Mouse (Mus musculus) cortical plate, adult 2 months (tissue): ENCODE measurements around the gene Podn.

Experiments
- CTCF ChIP-seq: fragments of 200-500 bp; IDR thresholded peaks from 2 replicates; pipeline ENCODE4 v1.5.1; 2011; ENCODE audit warnings: mild to moderate bottlenecking, control low read depth, low read length; ENCODE audit not compliant: insufficient read depth; ENCODE audit errors: extremely low read depth
- POLR2A ChIP-seq: fragments of 200-500 bp; IDR thresholded peaks from 2 replicates; pipeline ENCODE4 v1.6.1; 2011; ENCODE audit warnings: mild to moderate bottlenecking, low read length, control low read depth; ENCODE audit not compliant: insufficient read depth; ENCODE audit errors: extremely low read depth

DNA sequence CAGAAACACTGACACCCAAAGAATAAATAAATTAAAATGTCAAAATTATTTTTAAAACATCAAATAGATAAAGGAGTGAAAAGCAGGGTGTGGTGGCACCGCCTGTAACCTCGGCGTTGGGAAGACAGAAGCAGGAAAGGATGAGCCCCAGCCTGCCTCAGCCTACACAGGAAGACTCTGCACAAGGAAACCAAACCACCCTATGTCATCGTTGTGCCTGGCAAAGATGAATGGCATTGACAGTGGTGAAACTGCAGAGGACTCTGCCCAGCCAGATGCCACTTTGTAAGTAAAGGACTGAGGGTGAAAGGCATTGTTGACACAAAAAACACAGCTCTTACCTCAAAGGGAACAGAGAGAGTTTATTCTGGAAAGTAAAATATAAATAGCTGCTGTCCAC is 30.0 kb upstream of the Podn start:
- TF ChIP-seq CTCF: no peak
- no peak for TF ChIP-seq POLR2A
